Mouse (Mus musculus) heart, embryonic 14.5 days (tissue): ENCODE results near the gene Tmem164. TPM values are rescaled to one million over a fixed set of nuclear protein-coding genes. Genes with fewer than 3 reads are reported as not detected.
"Not testable (repeated sequence)": the region's sequence is repeated elsewhere in the genome, so short reads cannot be mapped to it uniquely, and the experiment has no call there.

Experiments
- ATAC-seq: fragments of 200-750 bp; cut with Nextera tagmentation; 2 replicates; pipeline ENCODE4 v1.8.0; 2017; ENCODE audit warnings: low read depth, moderate TSS enrichment; ENCODE audit not compliant: insufficient number of reproducible peaks, insufficient read depth, low FRiP score
- H3K27ac ChIP-seq, 2 experiments: fragments of 200-500 bp in 1 of 2; fragments of 300-500 bp in 1 of 2; sonication (generic) in 1 of 2; replicated peaks in 1 of 2; 2 replicates each; pipeline ENCODE4 v1.5.1; 2012 to 2014; ENCODE audit warnings: low read depth in 2 of 2, low read length in 2 of 2, control low read depth in 1 of 2, mild to moderate bottlenecking in 1 of 2, mixed read lengths in 1 of 2; ENCODE audit not compliant: control insufficient read depth in 1 of 2, insufficient read depth in 1 of 2
- H3K27me3 ChIP-seq: fragments of 300-500 bp; sonication (generic); 2 replicates; pipeline ENCODE4 v1.6.1; 2014; ENCODE audit warnings: mild to moderate bottlenecking, low read length, control low read depth; ENCODE audit not compliant: control insufficient read depth, insufficient read depth
- H3K36me3 ChIP-seq: fragments of 300-500 bp; sonication (generic); 2 replicates; pipeline ENCODE4 v1.6.1; 2014; ENCODE audit warnings: mild to moderate bottlenecking, control low read depth, low read length, mixed read lengths; ENCODE audit not compliant: control insufficient read depth, insufficient read depth
- H3K4me1 ChIP-seq, 2 experiments: fragments of 200-500 bp in 1 of 2; fragments of 300-500 bp in 1 of 2; sonication (generic) in 1 of 2; 2 replicates each; pipeline ENCODE4 v1.6.1; 2012 to 2014; ENCODE audit warnings: low read length in 2 of 2, control low read depth in 1 of 2, mixed read lengths in 1 of 2; ENCODE audit not compliant: control insufficient read depth in 2 of 2, insufficient read depth in 2 of 2
- H3K4me2 ChIP-seq: fragments of 300-500 bp; sonication (generic); 2 replicates; pipeline ENCODE4 v1.6.1; 2014; ENCODE audit warnings: mild to moderate bottlenecking, low read length
- H3K4me3 ChIP-seq, 2 experiments: fragments of 200-500 bp in 1 of 2; fragments of 300-500 bp in 1 of 2; sonication (generic) in 1 of 2; 2 replicates each; pipeline ENCODE4 v1.5.1; 2012 to 2014; ENCODE audit warnings: low read length in 2 of 2, mild to moderate bottlenecking in 2 of 2, control low read depth in 1 of 2, low read depth in 1 of 2, moderate library complexity in 1 of 2; ENCODE audit not compliant: control insufficient read depth in 1 of 2, insufficient read depth in 1 of 2
- H3K9ac ChIP-seq: fragments of 300-500 bp; sonication (generic); 2 replicates; pipeline ENCODE4 v1.6.1; 2014; ENCODE audit warnings: mild to moderate bottlenecking, low read length
- H3K9me3 ChIP-seq: fragments of 300-500 bp; sonication (generic); 2 replicates; pipeline ENCODE4 v1.6.1; 2016; ENCODE audit warnings: low read length, control low read depth; ENCODE audit not compliant: control insufficient read depth
- WGBS: fragments of 180-500 bp; shearing (Covaris S2); extraction: QIAGEN DNeasy Blood & Tissue Kit; methylation state at CpG from one replicate; pipeline ENCODE4 v1.1.7; 2014; 5-methylcytosine and 5-hydroxymethylcytosine counted together
- polyA plus RNA-seq: library from polyadenylated mRNA; unstranded; fragments of >200 nt; fragmentation: Nextera tagmentation; extraction: Ambion mirVana; gene quantifications from 2 replicates; pipeline ENCODE4 v1.2.1, GENCODE M21; 2014

Gene Tmem164
- polyA plus RNA-seq = 34.8 and 36.2 TPM in 2 replicates

- Histone ChIP-seq H3K4me3 (peak within 1 kb of the TSS; percentile 57 to 73), H3K27ac (peak within 1 kb of the TSS; percentile 94 to 97), H3K9ac (peak within 1 kb of the TSS; percentile 77), H3K4me2 (peak within 1 kb of the TSS; percentile 72), H3K9me3 (no peaks in the 10 kb centered on the region), H3K36me3 (no peaks in the 10 kb centered on the region), H3K4me1 (peaks cover 5 to 28% of the 10 kb centered on the region in 2 experiments), H3K27me3 (no peaks in the 10 kb centered on the region)
- ATAC-seq = peak; percentile 80
- 11% methylated on average over 28 of the region's 38 CpGs for WGBS
Measured at GRCm38 (mm10) chrX:142681056-142681615, at the start of gene Tmem164. Tmem164 (plus strand) TSS chrX:142681406.

GRCm38 (mm10) chrX:142632990-142633389 lies 48.2 kb upstream of the Tmem164 start:
- not testable (repeated sequence) for H3K9me3 ChIP-seq, H3K9ac ChIP-seq, H3K36me3 ChIP-seq, H3K27ac ChIP-seq, H3K4me1 ChIP-seq, H3K27me3 ChIP-seq, ATAC-seq, H3K4me3 ChIP-seq
- 26% methylated on average over 14 of the region's 19 CpGs for WGBS
- H3K4me2 ChIP-seq = peak overlapping the region; percentile 37

- 41% methylated on average over 1 of the region's 1 CpGs for WGBS
Measured at GRCm38 (mm10) chrX:142647202-142647601, 34.0 kb upstream of the Tmem164 start.

GRCm38 (mm10) chrX:142650117-142650764 lies 31.0 kb upstream of the Tmem164 start:
- ATAC-seq = no peak
- H3K9me3 ChIP-seq = no peaks in the 10 kb centered on the region
- WGBS = 51% methylated on average over 6 of the region's 6 CpGs
- no peak overlapping the region for H3K4me2 ChIP-seq
- no peaks in the 10 kb centered on the region for H3K4me1 ChIP-seq
- no peaks in the 10 kb centered on the region for H3K27me3 ChIP-seq
- H3K9ac ChIP-seq = no peak overlapping the region
- H3K36me3 ChIP-seq = no peaks in the 10 kb centered on the region
- H3K4me3 ChIP-seq = no peak overlapping the region
- H3K27ac ChIP-seq = no peak overlapping the region

More at GRCm38 (mm10) chrX:142647202-142647601, 34.0 kb upstream of the Tmem164 start:
- Histone ChIP-seq H3K9me3 (no peaks in the 10 kb centered on the region), H3K36me3 (no peaks in the 10 kb centered on the region), H3K27ac (no peak overlapping the region), H3K4me1 (no peaks in the 10 kb centered on the region; a peak in 1 of 4 replicates), H3K4me2 (no peak overlapping the region), H3K9ac (no peak overlapping the region), H3K27me3 (no peaks in the 10 kb centered on the region), H3K4me3 (no peak overlapping the region)
- no peak for ATAC-seq

GRCm38 (mm10) chrX:142664704-142665422 lies 16.3 kb upstream of the Tmem164 start:
- Histone ChIP-seq H3K4me2 (no peak overlapping the region), H3K27me3 (no peaks in the 10 kb centered on the region), H3K4me3 (no peak overlapping the region), H3K9me3 (no peaks in the 10 kb centered on the region), H3K36me3 (no peaks in the 10 kb centered on the region), H3K9ac (no peak overlapping the region), H3K27ac (peak overlapping the region in 1 of 2 experiments; percentile 53; a peak in 1 of 4 replicates), H3K4me1 (no peaks in the 10 kb centered on the region; a peak in 1 of 4 replicates)
- 51% methylated on average over 4 of the region's 4 CpGs for WGBS
- ATAC-seq = no peak

GRCm38 (mm10) chrX:142665423-142665805 lies 15.8 kb upstream of the Tmem164 start:
- ATAC-seq = no peak
- H3K9me3 ChIP-seq = no peaks in the 10 kb centered on the region
- no peaks in the 10 kb centered on the region for H3K27me3 ChIP-seq
- peak overlapping the region; percentile 53; a peak in 2 of 4 replicates for H3K27ac ChIP-seq
- no peak overlapping the region for H3K4me2 ChIP-seq
- no peak overlapping the region for H3K9ac ChIP-seq
- H3K4me3 ChIP-seq = no peak overlapping the region
- H3K36me3 ChIP-seq = no peaks in the 10 kb centered on the region
- H3K4me1 ChIP-seq = no peaks in the 10 kb centered on the region; a peak in 1 of 4 replicates

GRCm38 (mm10) chrX:142669312-142670091 lies 11.7 kb upstream of the Tmem164 start:
- no peak overlapping the region for H3K4me3 ChIP-seq
- H3K4me2 ChIP-seq = no peak overlapping the region
- no peaks in the 10 kb centered on the region for H3K27me3 ChIP-seq
- 72% methylated on average over 9 of the region's 9 CpGs for WGBS
- no peak overlapping the region for H3K9ac ChIP-seq
- ATAC-seq = no peak
- no peaks in the 10 kb centered on the region for H3K4me1 ChIP-seq
- H3K36me3 ChIP-seq = no peaks in the 10 kb centered on the region
- H3K9me3 ChIP-seq = no peaks in the 10 kb centered on the region
- no peak overlapping the region for H3K27ac ChIP-seq
